Mouse (Mus musculus) intestine, postnatal 0 days (tissue): ENCODE measurements around the gene Negr1. TPM values are rescaled to one million over a fixed set of nuclear protein-coding genes. Genes with fewer than 3 reads are reported as not detected.

Experiments used
- ATAC-seq: fragments of 200-750 bp; cut with Nextera tagmentation; 2 replicates; pipeline ENCODE4 v1.8.0; 2017; ENCODE audit warnings: mild to moderate bottlenecking, moderate TSS enrichment, moderate library complexity
- H3K27ac ChIP-seq: fragments of 300-500 bp; sonication (generic); 2 replicates; pipeline ENCODE4 v1.5.1; 2014; ENCODE audit warnings: mild to moderate bottlenecking, low read depth, low read length, moderate library complexity
- H3K27me3 ChIP-seq: fragments of 300-500 bp; sonication (generic); replicated peaks from 2 replicates; pipeline ENCODE4 v1.6.1; 2014; ENCODE audit warnings: low read length, mixed read lengths; ENCODE audit not compliant: control insufficient read depth, insufficient read depth
- H3K36me3 ChIP-seq: fragments of 300-500 bp; sonication (generic); 2 replicates; pipeline ENCODE4 v1.6.1; 2014; ENCODE audit warnings: mild to moderate bottlenecking, moderate library complexity; ENCODE audit not compliant: control insufficient read depth, insufficient read depth
- H3K4me1 ChIP-seq: fragments of 300-500 bp; sonication (generic); replicated peaks from 2 replicates; pipeline ENCODE4 v1.6.1; 2014; ENCODE audit warnings: antibody characterized with exemption, low read length, mixed read lengths; ENCODE audit not compliant: control insufficient read depth, insufficient read depth
- H3K4me2 ChIP-seq: fragments of 300-500 bp; sonication (generic); replicated peaks from 2 replicates; pipeline ENCODE4 v1.6.1; 2014; ENCODE audit warnings: low read depth, mild to moderate bottlenecking, moderate library complexity
- H3K4me3 ChIP-seq: fragments of 300-500 bp; sonication (generic); 2 replicates; pipeline ENCODE4 v1.5.1; 2014; ENCODE audit warnings: low read depth, low read length
- H3K9ac ChIP-seq: fragments of 300-500 bp; sonication (generic); 2 replicates; pipeline ENCODE4 v1.6.1; 2014; ENCODE audit warnings: mild to moderate bottlenecking, low read depth, low read length
- H3K9me3 ChIP-seq: fragments of 300-500 bp; sonication (generic); 2 replicates; pipeline ENCODE4 v1.6.1; 2016; ENCODE audit warnings: mixed run types; ENCODE audit not compliant: control insufficient read depth
- CTCF ChIP-seq: sonication (generic); IDR thresholded peaks from 2 replicates; pipeline ENCODE4 v1.5.1; 2016; ENCODE audit warnings: low read depth, mild to moderate bottlenecking, control low read depth, antibody characterized with exemption, moderate library complexity
- WGBS: fragments of 180-500 bp; shearing (Covaris S2); extraction: QIAGEN DNeasy Blood & Tissue Kit; methylation state at CpG from one replicate; pipeline ENCODE4 v1.1.7; 2014; 5-methylcytosine and 5-hydroxymethylcytosine counted together
- polyA plus RNA-seq: library from polyadenylated mRNA; unstranded; fragments of >200 nt; fragmentation: Nextera tagmentation; extraction: Ambion mirVana; gene quantifications from 2 replicates; pipeline ENCODE4 v1.2.1, GENCODE M21; 2015

Negr1 gene
- polyA plus RNA-seq, 1 experiment from 2014 or later, result 2.0 TPM

DNA sequence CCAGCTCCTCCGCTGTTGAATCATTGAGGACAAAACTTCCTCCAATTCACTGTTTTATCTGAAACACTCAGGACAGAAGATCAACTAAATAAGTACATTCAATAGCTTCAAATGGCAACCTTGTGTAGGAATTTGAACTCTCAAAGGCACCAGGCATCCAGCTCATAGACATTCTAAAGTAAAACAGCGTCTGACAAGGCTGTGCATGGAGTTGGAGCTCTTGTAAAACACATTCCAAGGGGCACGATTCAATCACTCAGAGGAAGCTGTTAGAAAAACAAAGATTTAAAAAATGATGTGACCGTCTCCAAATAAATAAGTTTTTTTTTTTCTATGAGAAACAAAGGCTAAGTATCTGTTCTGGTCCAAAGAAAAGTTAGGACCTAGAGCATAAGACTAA is 528.5 kb downstream of the Negr1 start:
- 55% methylated on average over 4 of the region's 4 CpGs for WGBS

DNA sequence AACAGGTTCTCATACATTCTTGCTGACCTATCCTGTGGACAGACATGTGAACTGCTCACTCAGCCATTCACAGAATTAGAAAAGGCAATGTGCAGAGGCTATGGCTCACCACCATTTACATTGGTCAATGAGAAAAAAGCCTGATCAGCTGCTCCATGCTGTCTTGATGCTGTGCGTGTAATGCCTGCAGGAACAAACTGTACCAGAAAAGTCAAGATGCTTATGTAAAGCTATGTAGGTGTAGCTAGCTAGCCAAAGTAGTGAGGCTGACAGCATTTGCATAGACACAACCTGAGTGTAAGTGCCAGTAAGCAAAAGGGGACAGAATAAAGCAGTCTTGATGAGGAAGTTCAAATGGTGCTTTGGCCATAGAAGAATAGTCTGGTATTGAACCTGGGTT is 534.7 kb downstream of the Negr1 start:
- Histone ChIP-seq H3K4me2 (no peak overlapping the region), H3K27ac (no peak overlapping the region), H3K4me3 (no peak overlapping the region), H3K27me3 (no peaks in the 10 kb centered on the region), H3K36me3 (no peaks in the 10 kb centered on the region), H3K9ac (no peak overlapping the region), H3K4me1 (no peaks in the 10 kb centered on the region), H3K9me3 (no peaks in the 10 kb centered on the region)
- no peak for ATAC-seq
- WGBS, result 90% methylated on average over 1 of the region's 1 CpGs
- TF ChIP-seq CTCF, result no peak

More for the DNA sequence above, 528.5 kb downstream of the Negr1 start:
- H3K27ac ChIP-seq, result no peak overlapping the region
- no peak for TF ChIP-seq CTCF
- no peak overlapping the region for H3K9ac ChIP-seq
- H3K4me1 ChIP-seq, result no peaks in the 10 kb centered on the region
- H3K4me2 ChIP-seq, result no peak overlapping the region
- no peaks in the 10 kb centered on the region for H3K36me3 ChIP-seq
- H3K4me3 ChIP-seq, result no peak overlapping the region
- ATAC-seq, result no peak
- H3K27me3 ChIP-seq, result no peaks in the 10 kb centered on the region
- H3K9me3 ChIP-seq, result no peaks in the 10 kb centered on the region

DNA sequence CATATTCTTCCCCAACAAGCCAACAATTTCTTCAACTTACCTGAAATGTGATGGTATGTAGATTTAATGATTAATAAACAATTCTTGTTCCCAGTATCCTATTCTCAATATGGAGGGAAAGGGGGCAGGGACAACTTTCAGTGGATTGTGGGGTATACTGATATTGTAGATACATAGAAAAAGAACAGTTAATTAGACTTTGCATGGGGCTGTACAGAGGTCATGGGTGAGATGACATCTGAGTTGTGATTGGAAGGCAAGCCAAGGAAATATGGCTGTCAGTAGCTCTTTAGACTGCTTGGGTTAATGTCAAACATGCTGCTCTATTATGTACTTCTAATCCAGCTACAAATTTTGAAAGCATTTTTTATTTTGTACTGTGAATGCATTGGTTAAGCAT is 535.9 kb downstream of the Negr1 start:
- TF ChIP-seq CTCF, result no peak
- Histone ChIP-seq H3K4me3 (no peak overlapping the region), H3K9ac (no peak overlapping the region), H3K4me2 (no peak overlapping the region), H3K27me3 (no peaks in the 10 kb centered on the region), H3K36me3 (no peaks in the 10 kb centered on the region), H3K27ac (no peak overlapping the region), H3K9me3 (no peaks in the 10 kb centered on the region), H3K4me1 (no peaks in the 10 kb centered on the region)
- no peak for ATAC-seq

DNA sequence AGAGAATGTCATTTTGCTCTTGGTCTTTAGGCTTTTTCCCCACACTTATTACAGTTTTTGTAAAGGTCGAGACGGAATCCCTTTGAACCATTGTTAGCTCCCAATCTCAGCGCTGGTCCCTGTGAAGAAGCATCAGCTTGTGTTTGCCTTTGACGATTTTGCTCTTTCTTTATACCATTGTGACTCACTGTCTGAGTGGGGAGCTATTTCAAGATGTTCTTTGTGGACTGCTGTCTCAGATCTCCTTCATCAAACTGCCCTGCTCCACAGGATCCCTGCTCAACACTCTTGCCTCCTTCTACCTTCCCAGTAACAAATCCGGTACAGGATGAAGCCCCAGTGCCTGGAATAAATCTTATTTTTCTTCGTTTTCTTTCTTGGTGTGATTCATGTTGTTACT is 536.8 kb downstream of the Negr1 start:
- no peak for TF ChIP-seq CTCF
- no peak overlapping the region for H3K27ac ChIP-seq
- no peaks in the 10 kb centered on the region for H3K4me1 ChIP-seq
- H3K4me2 ChIP-seq, result no peak overlapping the region
- 86% methylated on average over 6 of the region's 6 CpGs for WGBS
- no peak for ATAC-seq
- H3K27me3 ChIP-seq, result no peaks in the 10 kb centered on the region
- no peaks in the 10 kb centered on the region for H3K36me3 ChIP-seq
- no peak overlapping the region for H3K9ac ChIP-seq
- no peak overlapping the region for H3K4me3 ChIP-seq
- no peaks in the 10 kb centered on the region for H3K9me3 ChIP-seq

DNA sequence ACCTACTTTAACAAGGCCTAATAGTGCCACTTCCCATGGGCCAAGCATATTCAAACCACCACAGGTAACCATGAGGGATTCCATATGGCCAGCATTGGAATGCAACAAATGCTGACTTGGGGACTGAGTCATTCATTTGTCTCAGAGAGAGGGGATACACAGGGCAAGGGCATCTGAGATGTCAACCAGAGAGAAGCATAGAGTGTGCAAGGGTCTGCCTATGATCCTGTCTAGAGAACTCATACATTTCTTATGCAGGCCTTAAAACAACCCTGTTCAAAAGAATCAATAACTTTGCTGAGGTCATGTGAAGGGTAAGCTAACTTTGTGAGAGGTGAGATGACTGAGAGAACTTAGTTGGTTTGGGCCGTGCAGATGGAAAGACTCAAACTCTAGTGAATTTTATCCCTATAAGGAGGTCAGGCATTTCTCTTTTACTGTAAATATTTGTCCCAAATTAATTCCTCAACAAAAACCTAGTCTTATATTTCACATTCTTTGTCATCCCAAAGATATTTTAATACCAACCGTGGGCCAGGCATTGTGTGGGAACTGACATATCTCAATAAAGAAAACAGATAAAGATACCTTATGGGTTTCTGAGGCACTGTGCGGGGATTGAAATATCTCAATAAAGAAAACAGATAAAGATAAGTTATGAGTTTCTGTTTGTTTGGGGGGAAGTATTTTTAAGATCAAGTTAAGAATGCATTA is 543.4 kb downstream of the Negr1 start:
- no peak for ATAC-seq
- Histone ChIP-seq H3K9ac (no peak overlapping the region), H3K27ac (no peak overlapping the region)

DNA sequence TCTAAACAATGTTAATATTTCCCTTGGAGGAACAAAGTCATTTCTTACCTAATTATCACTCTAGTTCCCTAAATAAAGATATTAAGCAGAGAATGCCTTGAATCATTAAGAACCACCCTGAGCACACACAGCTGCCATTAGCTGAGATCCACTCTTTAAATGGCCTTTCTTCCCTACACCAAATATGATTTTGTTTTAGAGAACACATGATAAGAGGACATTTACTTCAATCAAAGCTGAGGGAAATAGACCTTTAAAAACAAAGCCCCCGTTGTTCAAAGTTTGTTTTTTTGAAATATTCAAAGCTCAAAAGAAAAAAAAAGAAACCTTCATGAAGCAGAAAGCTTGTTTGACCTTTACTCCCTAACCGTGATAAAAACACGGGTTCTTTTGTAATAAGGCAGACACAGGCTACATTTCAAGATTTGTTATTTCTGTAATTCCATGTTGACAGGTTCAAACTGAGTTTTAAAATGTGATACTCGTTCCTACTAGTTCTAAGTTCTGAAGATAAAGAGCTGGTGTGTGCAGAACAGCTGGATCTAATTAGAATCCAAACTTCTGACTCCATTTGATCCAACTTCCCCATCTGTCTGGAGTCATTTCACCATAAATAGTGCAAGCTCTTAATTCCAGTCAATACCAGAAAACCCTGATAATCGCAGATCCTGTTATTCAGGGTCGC is 544.1 kb downstream of the Negr1 start:
- no peak overlapping the region for H3K27ac ChIP-seq
- 29% methylated on average over 6 of the region's 6 CpGs for WGBS
- no peaks in the 10 kb centered on the region for H3K27me3 ChIP-seq
- no peak for ATAC-seq
- no peaks in the 10 kb centered on the region for H3K9me3 ChIP-seq
- H3K36me3 ChIP-seq, result no peaks in the 10 kb centered on the region
- no peaks in the 10 kb centered on the region for H3K4me1 ChIP-seq
- no peak overlapping the region for H3K9ac ChIP-seq
- no peak overlapping the region for H3K4me3 ChIP-seq
- TF ChIP-seq CTCF, result no peak
- no peak overlapping the region for H3K4me2 ChIP-seq

More for the DNA sequence above, 543.4 kb downstream of the Negr1 start:
- Histone ChIP-seq H3K36me3 (no peaks in the 10 kb centered on the region), H3K4me3 (no peak overlapping the region), H3K4me2 (no peak overlapping the region), H3K27me3 (no peaks in the 10 kb centered on the region), H3K4me1 (no peaks in the 10 kb centered on the region), H3K9me3 (no peaks in the 10 kb centered on the region)
- no peak for TF ChIP-seq CTCF
- WGBS, result 48% methylated on average over 3 of the region's 3 CpGs
